Mouse (Mus musculus) testis, adult 2 months (tissue): Measurements from ENCODE around the gene Cav3.

Source experiments
- CTCF ChIP-seq: fragments of 200-500 bp; IDR thresholded peaks from 2 replicates; pipeline ENCODE4 v1.5.1; 2012; ENCODE audit warnings: low read depth, mild to moderate bottlenecking, inconsistent platforms, low read length, moderate library complexity; ENCODE audit not compliant: control insufficient read depth, insufficient read depth, insufficient replicate concordance
- POLR2A ChIP-seq: fragments of 200-500 bp; IDR thresholded peaks from 2 replicates; pipeline ENCODE4 v1.6.1; 2012; ENCODE audit warnings: low read depth, mild to moderate bottlenecking, inconsistent platforms, low read length, moderate library complexity; ENCODE audit not compliant: control insufficient read depth

- TF ChIP-seq POLR2A (no peak), CTCF (no peak)
Measured at GRCm38 (mm10) chr6:112514591-112514990, 55.3 kb downstream of the Cav3 start.
